Mouse (Mus musculus) thymus, postnatal 14 days (tissue): ENCODE results near the gene Zdhhc6.

Experiments
- DNase-seq: peaks from one replicate; pipeline ENCODE4 v3.0.0; 2021

Zdhhc6 gene

DNA sequence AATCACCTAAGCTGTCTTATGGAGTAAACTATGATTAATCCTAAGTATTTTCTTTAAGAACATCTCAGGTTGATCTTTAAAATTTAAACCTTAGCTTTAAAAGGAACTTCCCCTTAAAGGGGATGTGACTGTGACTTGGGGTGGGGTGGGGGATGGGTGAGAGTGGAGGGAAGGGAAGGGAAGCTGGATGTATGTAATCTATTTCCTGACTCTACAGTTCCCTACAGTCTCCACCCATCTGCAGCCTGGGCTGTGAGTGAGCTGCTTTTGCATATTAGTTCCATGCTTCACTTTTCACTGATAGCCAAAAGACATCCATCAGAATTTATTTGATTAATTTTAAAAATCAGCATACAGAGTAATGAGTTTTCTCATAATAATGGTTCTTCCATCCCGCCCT, 16.5 kb downstream of the Zdhhc6 start:
- DNase-seq, result no peak

GRCm38 (mm10) chr19:55297961-55298360, 17.9 kb downstream of the Zdhhc6 start:
- no peak for DNase-seq

DNA sequence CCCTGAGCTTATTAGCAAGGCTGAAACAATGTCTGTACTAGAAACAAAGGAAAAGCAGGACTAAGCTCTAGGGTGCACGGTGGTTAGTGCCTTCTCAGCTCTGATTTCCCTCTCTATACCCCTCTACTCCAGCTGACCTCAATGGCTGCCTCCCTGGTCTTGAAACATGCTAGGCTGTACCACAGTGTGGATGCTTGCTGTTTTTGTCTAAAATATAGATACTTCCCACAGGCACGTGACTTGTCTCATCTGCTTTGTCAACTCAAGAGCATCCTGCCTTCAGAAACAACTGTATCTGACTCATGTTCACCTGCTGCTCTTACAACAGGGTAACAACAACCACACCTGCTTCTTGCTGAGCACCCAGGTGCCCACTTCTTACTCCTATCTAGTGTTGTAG, 18.3 kb downstream of the Zdhhc6 start:
- DNase-seq, result no peak

- DNase-seq, result no peak
Measured at GRCm38 (mm10) chr19:55296301-55296700, 19.5 kb downstream of the Zdhhc6 start.

DNA sequence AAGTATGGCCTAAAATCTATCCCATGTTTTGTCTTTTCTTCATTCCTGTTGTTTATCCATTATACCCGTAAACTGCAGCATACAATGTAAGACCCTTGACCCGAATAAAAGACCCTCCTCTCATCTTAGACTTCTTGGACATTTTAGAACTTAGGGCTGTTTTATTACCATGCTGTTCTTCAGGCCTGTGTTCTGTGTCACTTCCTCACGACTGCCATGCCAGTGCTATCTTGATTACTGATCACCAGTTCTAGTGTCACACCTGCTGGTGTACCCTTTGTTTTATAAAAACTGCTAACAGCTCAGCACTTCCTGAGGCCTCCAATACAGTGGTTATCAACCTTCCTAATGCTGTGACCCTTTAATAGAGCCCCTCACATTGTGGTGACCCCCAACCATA, 20.3 kb downstream of the Zdhhc6 start:
- no peak for DNase-seq

DNA sequence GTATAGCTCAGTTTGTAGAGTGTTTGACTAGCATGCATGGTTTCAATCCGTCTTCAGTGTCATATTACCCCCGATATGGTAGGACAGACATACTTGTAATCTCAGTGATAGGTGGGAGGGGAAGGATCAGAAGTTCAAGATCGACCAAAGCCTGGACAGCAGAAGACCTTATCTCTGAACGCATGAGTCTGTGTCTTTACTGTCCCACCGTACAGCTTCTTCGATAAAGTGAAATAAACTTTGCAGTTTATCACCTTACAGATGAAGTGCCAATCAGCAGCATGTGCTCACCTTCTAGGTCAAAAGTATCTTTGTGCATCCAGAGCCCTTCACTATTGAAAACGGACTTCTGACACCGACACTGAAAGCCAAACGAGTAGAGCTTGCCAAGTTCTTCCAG, 20.8 kb downstream of the Zdhhc6 start:
- DNase-seq, result no peak

GRCm38 (mm10) chr19:55293175-55293574, 22.7 kb downstream of the Zdhhc6 start:
- DNase-seq, result no peak

- no peak for DNase-seq
Measured at GRCm38 (mm10) chr19:55292210-55292850, 23.5 kb downstream of the Zdhhc6 start.

- DNase-seq, result no peak
Measured at GRCm38 (mm10) chr19:55290621-55291270, 25.1 kb downstream of the Zdhhc6 start.

- DNase-seq, result no peak
Measured at GRCm38 (mm10) chr19:55288974-55289373, 26.9 kb downstream of the Zdhhc6 start.

GRCm38 (mm10) chr19:55286034-55286433, 29.8 kb downstream of the Zdhhc6 start:
- no peak for DNase-seq

- no peak for DNase-seq
Measured at GRCm38 (mm10) chr19:55284093-55284492, 31.7 kb downstream of the Zdhhc6 start.

- DNase-seq, result no peak
Measured at GRCm38 (mm10) chr19:55276770-55277169, 39.1 kb downstream of the Zdhhc6 start.

- DNase-seq, result no peak
Measured at GRCm38 (mm10) chr19:55276100-55276499, 39.7 kb downstream of the Zdhhc6 start.

- no peak for DNase-seq
Measured at GRCm38 (mm10) chr19:55273340-55273739, 42.5 kb downstream of the Zdhhc6 start.

GRCm38 (mm10) chr19:55271448-55271847, 44.4 kb downstream of the Zdhhc6 start:
- DNase-seq, result no peak

GRCm38 (mm10) chr19:55269051-55269450, 46.8 kb downstream of the Zdhhc6 start:
- no peak for DNase-seq

- no peak for DNase-seq
Measured at GRCm38 (mm10) chr19:55268150-55268549, 47.7 kb downstream of the Zdhhc6 start.

GRCm38 (mm10) chr19:55266786-55267185, 49.0 kb downstream of the Zdhhc6 start:
- no peak for DNase-seq

GRCm38 (mm10) chr19:55265269-55265668, 50.6 kb downstream of the Zdhhc6 start:
- DNase-seq, result no peak

- no peak for DNase-seq
Measured at GRCm38 (mm10) chr19:55260389-55261184, 55.2 kb downstream of the Zdhhc6 start.

GRCm38 (mm10) chr19:55258514-55258913, 57.3 kb downstream of the Zdhhc6 start:
- no peak for DNase-seq

DNA sequence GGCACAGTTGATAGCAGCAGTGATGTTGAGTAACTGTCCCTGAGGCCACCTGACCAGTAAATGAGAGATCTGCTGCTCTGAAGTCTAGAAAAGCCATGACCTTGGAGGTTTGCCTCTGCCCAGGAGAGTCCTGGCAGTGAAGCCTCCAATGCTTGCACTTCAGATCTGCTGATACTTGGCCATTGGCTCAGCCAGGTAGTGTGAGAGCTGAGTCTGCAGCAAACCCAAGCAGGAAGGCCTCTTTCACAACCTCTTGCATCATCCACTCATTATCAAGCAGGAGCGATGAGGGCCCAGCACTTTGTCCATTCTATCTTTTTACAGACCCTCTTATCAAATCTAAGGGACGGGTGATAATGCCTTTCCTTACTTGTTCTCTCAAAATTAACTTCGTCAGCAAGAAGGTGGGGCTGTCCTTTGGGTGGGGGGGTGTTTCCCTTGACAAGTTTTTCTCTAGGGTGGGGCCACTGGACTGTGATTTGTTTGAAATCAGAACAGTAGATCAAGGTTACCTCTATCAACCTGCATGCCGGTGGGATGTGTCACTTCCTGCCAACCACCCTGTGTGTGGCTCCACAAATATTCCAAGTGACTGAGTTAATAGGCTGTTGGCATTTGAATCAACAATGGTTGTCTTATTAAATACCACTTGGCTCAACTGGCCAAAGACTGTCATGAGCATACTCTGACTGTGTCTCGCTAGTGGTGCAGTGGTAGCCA, 58.0 kb downstream of the Zdhhc6 start:
- DNase-seq, result no peak
